Mouse (Mus musculus): Measurements from ENCODE around the gene Rrn3.
A peak's percentile ranks its signal among the peaks of the same experiment; 100 is the strongest.
"Not testable (repeated sequence)": the region's sequence is repeated elsewhere in the genome, so short reads cannot be mapped to it uniquely, and the experiment has no call there.

Rrn3 gene

GRCm38 (mm10) chr16:13780353-13781036 lies at the start of gene Rrn3:
Gene Rrn3, plus strand, starts transcription at chr16:13780708.
- DNase-seq: peak; percentile 91 to 94

GRCm38 (mm10) chr16:13732786-13733185 lies 47.7 kb upstream of the Rrn3 start:
- DNase-seq: no peak

- DNase-seq: peak; percentile 81 to 90
These were observed 46.9 kb upstream of the Rrn3 start for GRCm38 (mm10) chr16:13733518-13734137.

GRCm38 (mm10) chr16:13735977-13736376 lies 44.5 kb upstream of the Rrn3 start:
- DNase-seq: no peak

- not testable (repeated sequence) for DNase-seq
These were observed 41.5 kb upstream of the Rrn3 start for GRCm38 (mm10) chr16:13739044-13739443.

- no peak for DNase-seq
These were observed 39.7 kb upstream of the Rrn3 start for GRCm38 (mm10) chr16:13740844-13741243.

GRCm38 (mm10) chr16:13747708-13748107 lies 32.8 kb upstream of the Rrn3 start:
- no peak for DNase-seq

GRCm38 (mm10) chr16:13748124-13748523 lies 32.4 kb upstream of the Rrn3 start:
- DNase-seq: no peak

- DNase-seq: not testable (repeated sequence)
These were observed 31.7 kb upstream of the Rrn3 start for GRCm38 (mm10) chr16:13748813-13749212.

GRCm38 (mm10) chr16:13749306-13749705 lies 31.2 kb upstream of the Rrn3 start:
- DNase-seq: no peak

- DNase-seq: no peak
These were observed 30.5 kb upstream of the Rrn3 start for GRCm38 (mm10) chr16:13749981-13750380.

- DNase-seq: no peak
These were observed 29.9 kb upstream of the Rrn3 start for GRCm38 (mm10) chr16:13750626-13751025.

- peak in 1 of 2 experiments; percentile 11 for DNase-seq
These were observed 26.5 kb upstream of the Rrn3 start for GRCm38 (mm10) chr16:13753986-13754385.

- DNase-seq: peak; percentile 94 to 97
These were observed 25.9 kb upstream of the Rrn3 start for GRCm38 (mm10) chr16:13754400-13755190.

- DNase-seq: no peak
These were observed 22.7 kb upstream of the Rrn3 start for GRCm38 (mm10) chr16:13757823-13758222.

- DNase-seq: not testable (repeated sequence)
These were observed 17.7 kb upstream of the Rrn3 start for GRCm38 (mm10) chr16:13762807-13763206.

GRCm38 (mm10) chr16:13764519-13764918 lies 16.0 kb upstream of the Rrn3 start:
- DNase-seq: no peak

GRCm38 (mm10) chr16:13766367-13766766 lies 14.1 kb upstream of the Rrn3 start:
- DNase-seq: no peak

GRCm38 (mm10) chr16:13771603-13772002 lies 8.9 kb upstream of the Rrn3 start:
- not testable (repeated sequence) for DNase-seq

- not testable (repeated sequence) for DNase-seq
These were observed 8.5 kb upstream of the Rrn3 start for GRCm38 (mm10) chr16:13772051-13772450.

- not testable (repeated sequence) for DNase-seq
These were observed 6.5 kb upstream of the Rrn3 start for GRCm38 (mm10) chr16:13774011-13774410.

GRCm38 (mm10) chr16:13774651-13775050 lies 5.9 kb upstream of the Rrn3 start:
- DNase-seq: not testable (repeated sequence)

- DNase-seq: no peak
These were observed 708 bp downstream of the Rrn3 start for GRCm38 (mm10) chr16:13781216-13781615.

GRCm38 (mm10) chr16:13785932-13786331 lies 5.4 kb downstream of the Rrn3 start:
- no peak for DNase-seq

All from cerebellum, postnatal 25 days (tissue).